Mouse (Mus musculus): ENCODE results near the gene Hsdl1.

The Hsdl1 gene

GRCm38 (mm10) chr8:119574437-119575365 is at the start of gene Hsdl1, which contains the start of gene Dnaaf1:
Gene Hsdl1 (minus strand): TSS chr8:119575183.
Gene Dnaaf1 (plus strand): TSS chr8:119575235.
- peak; percentile 97 for DNase-seq

GRCm38 (mm10) chr8:119623744-119624143 is 48.8 kb upstream of the Hsdl1 start:
- no peak for DNase-seq

GRCm38 (mm10) chr8:119623061-119623460 is 48.1 kb upstream of the Hsdl1 start:
- no peak for DNase-seq

- no peak for DNase-seq
Observed at GRCm38 (mm10) chr8:119622555-119622954, 47.6 kb upstream of the Hsdl1 start.

- DNase-seq = no peak
Observed at GRCm38 (mm10) chr8:119620848-119621465, 46.0 kb upstream of the Hsdl1 start.

GRCm38 (mm10) chr8:119620116-119620840 is 45.3 kb upstream of the Hsdl1 start:
- DNase-seq = no peak

- no peak for DNase-seq
Observed at GRCm38 (mm10) chr8:119618887-119619286, 43.9 kb upstream of the Hsdl1 start.

GRCm38 (mm10) chr8:119617586-119617985 is 42.6 kb upstream of the Hsdl1 start:
- no peak for DNase-seq

- no peak for DNase-seq
Observed at GRCm38 (mm10) chr8:119616811-119617210, 41.8 kb upstream of the Hsdl1 start.

GRCm38 (mm10) chr8:119616358-119616757 is 41.4 kb upstream of the Hsdl1 start:
- no peak for DNase-seq

GRCm38 (mm10) chr8:119615096-119615495 is 40.1 kb upstream of the Hsdl1 start:
- no peak for DNase-seq

- no peak for DNase-seq
Observed at GRCm38 (mm10) chr8:119612471-119612870, 37.5 kb upstream of the Hsdl1 start, which contains the start of gene Adad2. Gene Adad2 (plus strand): TSS chr8:119612747.

GRCm38 (mm10) chr8:119606224-119606623 is 31.2 kb upstream of the Hsdl1 start:
- DNase-seq = no peak

- peak; percentile 93 for DNase-seq
Observed at GRCm38 (mm10) chr8:119604996-119605395, 30.0 kb upstream of the Hsdl1 start, which contains the start of gene Taf1c. Gene Taf1c (minus strand): TSS chr8:119605222.

GRCm38 (mm10) chr8:119604398-119604803 is 29.4 kb upstream of the Hsdl1 start:
- peak; percentile 44 for DNase-seq

GRCm38 (mm10) chr8:119603771-119604170 is 28.8 kb upstream of the Hsdl1 start:
- no peak for DNase-seq

- no peak for DNase-seq
Observed at GRCm38 (mm10) chr8:119591456-119591855, 16.5 kb upstream of the Hsdl1 start.

GRCm38 (mm10) chr8:119590348-119590747 is 15.4 kb upstream of the Hsdl1 start:
- DNase-seq = no peak

- no peak for DNase-seq
Observed at GRCm38 (mm10) chr8:119588844-119589243, 13.9 kb upstream of the Hsdl1 start.

GRCm38 (mm10) chr8:119588321-119588720 is 13.3 kb upstream of the Hsdl1 start:
- DNase-seq = no peak

- peak; percentile 56 for DNase-seq
Observed at GRCm38 (mm10) chr8:119585901-119586300, 10.9 kb upstream of the Hsdl1 start.

GRCm38 (mm10) chr8:119580441-119581161 is 5.6 kb upstream of the Hsdl1 start:
- DNase-seq = no peak
